Mouse (Mus musculus): ENCODE measurements at regions not wholly inside any gene's neighbourhood (a gene's known extent, or its start where the extent isn't known, plus 50 kb on each side); places are given as distances from the start of the nearest gene placed in this dataset.
"Not testable (repeated sequence)": the region's sequence is repeated elsewhere in the genome, so short reads cannot be mapped to it uniquely, and the experiment has no call there.

- DNase-seq (ENCODE audit: low read depth in 3 of 3, low spot score in 3 of 3) = no peak
- Histone ChIP-seq H3K4me3 (ENCODE audit: insufficient read depth in 1 of 2, low read depth in 2 of 2, low read length in 2 of 2) (no peak overlapping the region), H3K4me1 (replicated peaks; ENCODE audit: control insufficient read depth in 2 of 2, insufficient read depth in 2 of 2, low read length in 1 of 2) (no peaks in the 10 kb centered on the region), H3K36me3 (replicated peaks; ENCODE audit: control insufficient read depth, insufficient read depth, low read depth) (no peaks in the 10 kb centered on the region), H3K9me3 (ENCODE audit: control insufficient read depth, low read length) (no peaks in the 10 kb centered on the region), H3K4me2 (ENCODE audit: low read depth) (no peak overlapping the region), H3K27me3 (ENCODE audit: control insufficient read depth, insufficient read depth, low read length) (no peaks in the 10 kb centered on the region), H3K9ac (replicated peaks) (no peak overlapping the region), H3K27ac (no peak overlapping the region)
- no peak for TF ChIP-seq CTCF (IDR thresholded peaks at IDR 0.05; ENCODE audit: low read depth)
- no peak for TF ChIP-seq EP300 (IDR thresholded peaks at IDR 0.05; ENCODE audit: low read depth)
- no peak for ATAC-seq (ENCODE audit: insufficient read depth)
These were observed 523.5 kb downstream of the Adam6a start for GRCm38 (mm10) chr12:114067166-114067565.

DNA sequence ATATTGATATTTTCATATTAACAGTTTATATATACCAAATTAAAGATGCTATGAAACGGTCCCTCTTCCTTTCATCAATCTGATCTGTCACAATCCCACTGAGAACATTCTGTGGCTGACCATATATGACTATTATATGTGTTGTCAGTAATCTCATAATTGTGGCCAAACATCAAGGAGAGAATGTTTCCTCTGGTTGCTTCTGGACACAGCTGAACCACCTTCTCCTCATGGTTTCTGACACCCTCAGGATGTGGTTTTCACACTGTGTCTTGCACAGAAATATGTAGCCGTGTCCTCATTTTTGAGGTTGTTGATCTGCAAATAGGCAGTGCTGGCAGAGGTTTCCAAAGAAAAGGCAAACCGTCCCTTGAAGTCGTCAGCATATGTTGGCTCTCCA, 565.0 kb downstream of the Adam6a start:
- H3K27me3 ChIP-seq (ENCODE audit: control insufficient read depth, insufficient read depth, low read length); DNase-seq (ENCODE audit: low read depth in 3 of 3, low spot score in 3 of 3); H3K4me2 ChIP-seq (ENCODE audit: low read depth); H3K4me1 ChIP-seq (replicated peaks; ENCODE audit: control insufficient read depth in 2 of 2, insufficient read depth in 2 of 2, low read length in 1 of 2); H3K9me3 ChIP-seq (ENCODE audit: control insufficient read depth, low read length); H3K9ac ChIP-seq (replicated peaks); H3K4me3 ChIP-seq (ENCODE audit: insufficient read depth in 1 of 2, low read depth in 2 of 2, low read length in 2 of 2); H3K36me3 ChIP-seq (replicated peaks; ENCODE audit: control insufficient read depth, insufficient read depth, low read depth); H3K27ac ChIP-seq; ATAC-seq (ENCODE audit: insufficient read depth): not testable (repeated sequence)
- 54% methylated on average over 4 of the region's 4 CpGs for WGBS (ENCODE audit: insufficient replicate concordance)

- Histone ChIP-seq H3K36me3 (replicated peaks; ENCODE audit: control insufficient read depth, insufficient read depth, low read depth) (no peaks in the 10 kb centered on the region), H3K9ac (replicated peaks) (no peak overlapping the region), H3K27ac (no peak overlapping the region), H3K4me1 (replicated peaks; ENCODE audit: control insufficient read depth in 2 of 2, insufficient read depth in 2 of 2, low read length in 1 of 2) (no peaks in the 10 kb centered on the region), H3K27me3 (ENCODE audit: control insufficient read depth, insufficient read depth, low read length) (no peaks in the 10 kb centered on the region), H3K4me3 (ENCODE audit: insufficient read depth in 1 of 2, low read depth in 2 of 2, low read length in 2 of 2) (no peak overlapping the region), H3K4me2 (ENCODE audit: low read depth) (no peak overlapping the region), H3K9me3 (ENCODE audit: control insufficient read depth, low read length) (no peaks in the 10 kb centered on the region)
- WGBS (ENCODE audit: insufficient replicate concordance) = 34% methylated on average over 1 of the region's 1 CpGs
- DNase-seq (ENCODE audit: low read depth in 3 of 3, low spot score in 3 of 3) = no peak
- ATAC-seq (ENCODE audit: insufficient read depth) = no peak
- no peak for TF ChIP-seq CTCF (IDR thresholded peaks at IDR 0.05; ENCODE audit: low read depth)
These were observed 591.2 kb downstream of the Adam6a start for GRCm38 (mm10) chr12:114134897-114135296.

GRCm38 (mm10) chr12:114148779-114149178, 605.1 kb downstream of the Adam6a start:
- Histone ChIP-seq H3K4me2 (ENCODE audit: low read depth) (no peak overlapping the region), H3K27ac (no peak overlapping the region), H3K4me1 (replicated peaks; ENCODE audit: control insufficient read depth in 2 of 2, insufficient read depth in 2 of 2, low read length in 1 of 2) (no peaks in the 10 kb centered on the region), H3K9ac (replicated peaks) (no peak overlapping the region), H3K27me3 (ENCODE audit: control insufficient read depth, insufficient read depth, low read length) (no peaks in the 10 kb centered on the region), H3K4me3 (ENCODE audit: insufficient read depth in 1 of 2, low read depth in 2 of 2, low read length in 2 of 2) (no peak overlapping the region), H3K9me3 (ENCODE audit: control insufficient read depth, low read length) (no peaks in the 10 kb centered on the region), H3K36me3 (replicated peaks; ENCODE audit: control insufficient read depth, insufficient read depth, low read depth) (no peaks in the 10 kb centered on the region)
- WGBS (ENCODE audit: insufficient replicate concordance) = 69% methylated on average over 4 of the region's 4 CpGs
- TF ChIP-seq CTCF (IDR thresholded peaks at IDR 0.05; ENCODE audit: low read depth) (no peak), EP300 (IDR thresholded peaks at IDR 0.05; ENCODE audit: low read depth) (no peak)
- DNase-seq (ENCODE audit: low read depth in 3 of 3, low spot score in 3 of 3) (no peak), ATAC-seq (ENCODE audit: insufficient read depth) (no peak)

GRCm38 (mm10) chr12:114172305-114172704, 628.6 kb downstream of the Adam6a start:
- ATAC-seq (ENCODE audit: insufficient read depth) = no peak
- Histone ChIP-seq H3K4me2 (ENCODE audit: low read depth) (no peak overlapping the region), H3K4me3 (ENCODE audit: insufficient read depth in 1 of 2, low read depth in 2 of 2, low read length in 2 of 2) (no peak overlapping the region), H3K9me3 (ENCODE audit: control insufficient read depth, low read length) (no peaks in the 10 kb centered on the region), H3K9ac (replicated peaks) (no peak overlapping the region), H3K27me3 (ENCODE audit: control insufficient read depth, insufficient read depth, low read length) (no peaks in the 10 kb centered on the region), H3K36me3 (replicated peaks; ENCODE audit: control insufficient read depth, insufficient read depth, low read depth) (no peaks in the 10 kb centered on the region), H3K27ac (no peak overlapping the region), H3K4me1 (replicated peaks; ENCODE audit: control insufficient read depth in 2 of 2, insufficient read depth in 2 of 2, low read length in 1 of 2) (no peaks in the 10 kb centered on the region)
- DNase-seq (ENCODE audit: low read depth in 3 of 3, low spot score in 3 of 3) = no peak
- 48% methylated on average over 2 of the region's 2 CpGs for WGBS (ENCODE audit: insufficient replicate concordance)
- TF ChIP-seq EP300 (IDR thresholded peaks at IDR 0.05; ENCODE audit: low read depth) (no peak), CTCF (IDR thresholded peaks at IDR 0.05; ENCODE audit: low read depth) (no peak)

DNA sequence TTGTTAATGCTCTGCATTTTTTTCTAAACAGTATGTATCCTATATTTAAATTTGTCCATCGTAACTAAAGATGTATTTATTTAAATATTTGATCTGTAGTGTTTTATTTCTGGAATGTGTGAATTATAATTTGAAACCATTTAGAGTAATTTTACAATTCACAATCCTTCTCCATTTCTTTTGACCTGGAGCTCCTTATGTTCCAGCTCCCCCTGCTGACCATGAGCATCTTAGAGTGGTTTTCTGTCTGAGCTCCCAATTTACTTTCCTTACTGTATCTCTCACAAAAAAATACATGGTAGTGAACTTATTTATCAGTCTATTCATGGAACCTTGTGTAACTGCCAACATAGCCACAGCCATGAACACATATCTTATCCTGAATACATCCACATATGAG, 655.8 kb downstream of the Adam6a start:
- H3K4me1 ChIP-seq (replicated peaks; ENCODE audit: control insufficient read depth in 2 of 2, insufficient read depth in 2 of 2, low read length in 1 of 2) = no peaks in the 10 kb centered on the region
- H3K9ac ChIP-seq (replicated peaks) = no peak overlapping the region
- ATAC-seq (ENCODE audit: insufficient read depth) = no peak
- WGBS (ENCODE audit: insufficient replicate concordance) = 34% methylated on average over 1 of the region's 1 CpGs
- H3K4me2 ChIP-seq (ENCODE audit: low read depth) = no peak overlapping the region
- no peak overlapping the region for H3K27ac ChIP-seq
- DNase-seq (ENCODE audit: low read depth in 3 of 3, low spot score in 3 of 3) = no peak
- H3K4me3 ChIP-seq (ENCODE audit: insufficient read depth in 1 of 2, low read depth in 2 of 2, low read length in 2 of 2) = no peak overlapping the region
- no peaks in the 10 kb centered on the region for H3K36me3 ChIP-seq (replicated peaks; ENCODE audit: control insufficient read depth, insufficient read depth, low read depth)
- TF ChIP-seq CTCF (IDR thresholded peaks at IDR 0.05; ENCODE audit: low read depth) = no peak
- no peak for TF ChIP-seq EP300 (IDR thresholded peaks at IDR 0.05; ENCODE audit: low read depth)
- H3K9me3 ChIP-seq (ENCODE audit: control insufficient read depth, low read length) = no peaks in the 10 kb centered on the region
- H3K27me3 ChIP-seq (ENCODE audit: control insufficient read depth, insufficient read depth, low read length) = no peaks in the 10 kb centered on the region

Measured in liver, embryonic 14.5 days (tissue).